Mouse (Mus musculus) stomach, postnatal 0 days (tissue): ENCODE measurements around the gene Emx1.

ENCODE experiments used
- CTCF ChIP-seq: IDR thresholded peaks from 2 replicates; pipeline ENCODE4 v1.5.1; 2016; ENCODE audit warnings: antibody characterized with exemption, low read depth, mild to moderate bottlenecking, moderate library complexity
- EP300 ChIP-seq: optimal IDR thresholded peaks from 2 replicates; pipeline ENCODE3; 2016; ENCODE audit warnings: antibody characterized with exemption

GRCm38 (mm10) chr6:85252251-85253058 is 65.2 kb downstream of the Emx1 start:
- TF ChIP-seq CTCF (no peak), EP300 (no peak)
